Mouse (Mus musculus): ENCODE results near the gene Sez6l.

- TF ChIP-seq EP300 (IDR thresholded peaks at IDR 0.05; ENCODE audit: insufficient read depth, low read depth, low read length) (no peak), POLR2A (IDR thresholded peaks at IDR 0.05; ENCODE audit: insufficient read depth, low read depth, low read length) (no peak), CTCF (IDR thresholded peaks at IDR 0.05) (no peak)
Measured at GRCm38 (mm10) chr5:112520826-112521702, 55.9 kb downstream of the Sez6l start.
